Mouse (Mus musculus) splenic B cell, adult 2 months (primary cell): ENCODE data around the gene Ccna1.

Experiments used
- DNase-seq: peaks from one replicate; pipeline ENCODE4 v3.0.0-alpha.2; 2011; ENCODE audit warnings: low read depth, low spot score
- H3K27me3 ChIP-seq: 2 replicates; pipeline ENCODE4 v1.6.1; 2012; ENCODE audit warnings: mild to moderate bottlenecking, low read length, moderate library complexity, mixed read lengths; ENCODE audit not compliant: control insufficient read depth, poor library complexity, insufficient read depth, severe bottlenecking
- H3K36me3 ChIP-seq: 2 replicates; pipeline ENCODE4 v1.6.1; 2012; ENCODE audit warnings: mild to moderate bottlenecking, low read length, moderate library complexity, mixed read lengths; ENCODE audit not compliant: control insufficient read depth, poor library complexity, insufficient read depth, severe bottlenecking

Gene Ccna1

GRCm38 (mm10) chr3:55080055-55080454, 24.8 kb upstream of the Ccna1 start:
- no peaks in the 10 kb centered on the region for H3K36me3 ChIP-seq
- no peaks in the 10 kb centered on the region for H3K27me3 ChIP-seq
- peak; percentile 63 for DNase-seq

- H3K27me3 ChIP-seq, result no peaks in the 10 kb centered on the region
- DNase-seq, result no peak
- no peaks in the 10 kb centered on the region for H3K36me3 ChIP-seq
Measured at GRCm38 (mm10) chr3:55079619-55080018, 24.3 kb upstream of the Ccna1 start.

GRCm38 (mm10) chr3:55078233-55078632, 22.9 kb upstream of the Ccna1 start:
- H3K36me3 ChIP-seq, result no peaks in the 10 kb centered on the region
- no peak for DNase-seq

GRCm38 (mm10) chr3:55075294-55075648, 20.0 kb upstream of the Ccna1 start:
- Histone ChIP-seq H3K27me3 (no peaks in the 10 kb centered on the region), H3K36me3 (no peaks in the 10 kb centered on the region)
- DNase-seq, result no peak

More at GRCm38 (mm10) chr3:55078233-55078632, 22.9 kb upstream of the Ccna1 start:
- H3K27me3 ChIP-seq, result no peaks in the 10 kb centered on the region

GRCm38 (mm10) chr3:55074576-55075293, 19.4 kb upstream of the Ccna1 start:
- DNase-seq, result no peak
- no peaks in the 10 kb centered on the region for H3K36me3 ChIP-seq

GRCm38 (mm10) chr3:55067791-55068434, 12.6 kb upstream of the Ccna1 start:
- H3K36me3 ChIP-seq, result no peaks in the 10 kb centered on the region
- H3K27me3 ChIP-seq, result no peaks in the 10 kb centered on the region
- no peak for DNase-seq

More at GRCm38 (mm10) chr3:55074576-55075293, 19.4 kb upstream of the Ccna1 start:
- no peaks in the 10 kb centered on the region for H3K27me3 ChIP-seq

GRCm38 (mm10) chr3:55066666-55067023, 11.3 kb upstream of the Ccna1 start:
- Histone ChIP-seq H3K27me3 (no peaks in the 10 kb centered on the region), H3K36me3 (no peaks in the 10 kb centered on the region)
- no peak for DNase-seq

GRCm38 (mm10) chr3:55065738-55066665, 10.7 kb upstream of the Ccna1 start:
- no peak for DNase-seq
- H3K27me3 ChIP-seq, result no peaks in the 10 kb centered on the region
- no peaks in the 10 kb centered on the region for H3K36me3 ChIP-seq

- peak; percentile 32 for DNase-seq
- Histone ChIP-seq H3K36me3 (no peaks in the 10 kb centered on the region), H3K27me3 (no peaks in the 10 kb centered on the region)
Measured at GRCm38 (mm10) chr3:55064396-55064795, 9.1 kb upstream of the Ccna1 start.

- Histone ChIP-seq H3K27me3 (no peaks in the 10 kb centered on the region), H3K36me3 (no peaks in the 10 kb centered on the region)
- no peak for DNase-seq
Measured at GRCm38 (mm10) chr3:55062653-55063052, 7.4 kb upstream of the Ccna1 start.

GRCm38 (mm10) chr3:55056376-55056775, 1.1 kb upstream of the Ccna1 start:
- H3K27me3 ChIP-seq, result no peaks in the 10 kb centered on the region
- no peak for DNase-seq
- H3K36me3 ChIP-seq, result no peaks in the 10 kb centered on the region

GRCm38 (mm10) chr3:55055747-55056120, 433 bp upstream of the Ccna1 start:
- Histone ChIP-seq H3K36me3 (no peaks in the 10 kb centered on the region), H3K27me3 (no peaks in the 10 kb centered on the region)
- DNase-seq, result no peak

- no peak for DNase-seq
- Histone ChIP-seq H3K36me3 (no peaks in the 10 kb centered on the region), H3K27me3 (no peaks in the 10 kb centered on the region)
Measured at GRCm38 (mm10) chr3:55054231-55054630, 1.1 kb downstream of the Ccna1 start.

- DNase-seq, result no peak
- no peaks in the 10 kb centered on the region for H3K27me3 ChIP-seq
- H3K36me3 ChIP-seq, result no peaks in the 10 kb centered on the region
Measured at GRCm38 (mm10) chr3:55044601-55045370, 10.5 kb downstream of the Ccna1 start.
